Mouse (Mus musculus): ENCODE measurements around the gene Plcb2. TPM values are rescaled to one million over a fixed set of nuclear protein-coding genes. Genes with fewer than 3 reads are reported as not detected.

Plcb2 gene
- total RNA-seq, 4 experiments from 2014 or later, result 0.15 to 0.27 (median 0.27) TPM; not detected in 1

- no peak for DNase-seq (ENCODE audit: low spot score in 2 of 2)
Observed at GRCm38 (mm10) chr2:118662902-118663803, 65.1 kb downstream of the Plcb2 start, which contains the start of gene Pak6. TSS of gene Pak6 (plus strand) at chr2:118663303.

- DNase-seq (ENCODE audit: low spot score in 2 of 2), result no peak
Observed at GRCm38 (mm10) chr2:118661891-118662290, 66.3 kb downstream of the Plcb2 start.

- no peak for DNase-seq (ENCODE audit: low spot score in 2 of 2)
Observed at GRCm38 (mm10) chr2:118659998-118660452, 68.2 kb downstream of the Plcb2 start.

GRCm38 (mm10) chr2:118659493-118659892, 68.7 kb downstream of the Plcb2 start:
- no peak for DNase-seq (ENCODE audit: low spot score in 2 of 2)

GRCm38 (mm10) chr2:118659077-118659476, 69.2 kb downstream of the Plcb2 start:
- no peak for DNase-seq (ENCODE audit: low spot score in 2 of 2)

- no peak for DNase-seq (ENCODE audit: low spot score in 2 of 2)
Observed at GRCm38 (mm10) chr2:118658457-118658856, 69.8 kb downstream of the Plcb2 start.

Other genes with a start within 250 kb of the Plcb2 start
- 100 to 1,000 TPM; 139 to 157 (median 152) TPM for gene Srp14, start 248.7 kb downstream of the Plcb2 start, total RNA-seq (2022)
- 1 to 10 TPM; 1.6 to 4.7 (median 1.9) TPM for gene Bmf, start 178.8 kb downstream of the Plcb2 start, total RNA-seq (2022)
- gene Bub1b, start 130.2 kb downstream of the Plcb2 start, total RNA-seq (2022), result under 1 TPM in 2 of 4 experiments, not detected in 2; 0.13 to 0.38 TPM
- not detected for gene Pak6, start 65.1 kb downstream of the Plcb2 start, total RNA-seq (2022)
- not detected for gene Ankrd63, start 24.5 kb downstream of the Plcb2 start, total RNA-seq (2022)
- 1 to 10 TPM; 5.0 to 7.2 (median 5.2) TPM for gene Inafm2, start 17.3 kb upstream of the Plcb2 start, total RNA-seq (2022)
- gene Ccdc9b, start 34.2 kb upstream of the Plcb2 start, total RNA-seq (2022), result 10 to 100 TPM; 17.5 to 20.6 (median 18.4) TPM
- gene Phgr1, start 44.3 kb upstream of the Plcb2 start, total RNA-seq (2022), result not detected
- gene Disp2, start 51.3 kb upstream of the Plcb2 start, total RNA-seq (2022), result under 1 TPM in 2 of 4 experiments, not detected in 2; 0.10 to 0.11 TPM
- under 1 TPM; 0.10 to 0.54 (median 0.44) TPM for gene Knstrn, start 85.6 kb upstream of the Plcb2 start, total RNA-seq (2022)
- 100 to 1,000 TPM; 121 to 159 (median 140) TPM for gene Ivd, start 133.5 kb upstream of the Plcb2 start, total RNA-seq (2022)
- 1 to 10 TPM; 4.6 to 7.1 (median 5.2) TPM for gene Bahd1, start 171.9 kb upstream of the Plcb2 start, total RNA-seq (2022)
- gene Chst14, start 198.1 kb upstream of the Plcb2 start, total RNA-seq (2022), result 1 to 10 TPM; 1.0 to 2.3 (median 1.9) TPM